Mouse (Mus musculus): ENCODE measurements at regions not wholly inside any gene's neighbourhood (a gene's known extent, or its start where the extent isn't known, plus 50 kb on each side); places are given as distances from the start of the nearest gene placed in this dataset.

- H3K36me3 ChIP-seq = no peaks in the 10 kb centered on the region
- no peaks in the 10 kb centered on the region for H3K4me1 ChIP-seq
- H3K4me2 ChIP-seq = no peak overlapping the region
- no peak overlapping the region for H3K27ac ChIP-seq (replicated peaks)
- no peak overlapping the region for H3K4me3 ChIP-seq
- no peak overlapping the region for H3K9ac ChIP-seq
- ATAC-seq (ENCODE audit: extremely low read depth, insufficient number of reproducible peaks, low FRiP score, low TSS enrichment) = no peak
- no peaks in the 10 kb centered on the region for H3K27me3 ChIP-seq (replicated peaks)
- 83% methylated on average over 6 of the region's 6 CpGs for WGBS
- H3K9me3 ChIP-seq = peaks cover 2% of the 10 kb centered on the region; the same call in 1 of the 2 replicates
Measured at GRCm38 (mm10) chrX:60833456-60833855, 59.8 kb downstream of the Sox3 start.

GRCm38 (mm10) chrX:60831330-60832027, 61.8 kb downstream of the Sox3 start:
- ATAC-seq (ENCODE audit: extremely low read depth, insufficient number of reproducible peaks, low FRiP score, low TSS enrichment) = no peak
- Histone ChIP-seq H3K27ac (replicated peaks) (no peak overlapping the region), H3K4me2 (no peak overlapping the region), H3K4me3 (no peak overlapping the region), H3K9me3 (peaks cover 2% of the 10 kb centered on the region; the same call in 1 of the 2 replicates), H3K27me3 (replicated peaks) (no peaks in the 10 kb centered on the region; the same call in 1 of the 2 replicates), H3K36me3 (no peaks in the 10 kb centered on the region), H3K9ac (no peak overlapping the region), H3K4me1 (no peaks in the 10 kb centered on the region)
- 30% methylated on average over 21 of the region's 22 CpGs for WGBS

GRCm38 (mm10) chrX:60825181-60826080, 67.8 kb downstream of the Sox3 start:
- no peak overlapping the region for H3K27ac ChIP-seq (replicated peaks)
- ATAC-seq (ENCODE audit: extremely low read depth, insufficient number of reproducible peaks, low FRiP score, low TSS enrichment) = no peak
- WGBS = 54% methylated on average over 9 of the region's 9 CpGs

GRCm38 (mm10) chrX:60798567-60798966, 94.7 kb downstream of the Sox3 start:
- H3K4me1 ChIP-seq = 0 out of 2 replicates have a peak, but pooled peaks cover 5% of the 10 kb centered on the region
- no peaks in the 10 kb centered on the region for H3K27me3 ChIP-seq (replicated peaks)
- no peak overlapping the region for H3K9ac ChIP-seq
- ATAC-seq (ENCODE audit: extremely low read depth, insufficient number of reproducible peaks, low FRiP score, low TSS enrichment) = no peak
- no peaks in the 10 kb centered on the region for H3K36me3 ChIP-seq
- 73% methylated on average over 5 of the region's 5 CpGs for WGBS
- H3K27ac ChIP-seq (replicated peaks) = no peak overlapping the region
- no peak overlapping the region for H3K4me2 ChIP-seq
- no peaks in the 10 kb centered on the region for H3K9me3 ChIP-seq
- no peak overlapping the region for H3K4me3 ChIP-seq

More at GRCm38 (mm10) chrX:60825181-60826080, 67.8 kb downstream of the Sox3 start:
- Histone ChIP-seq H3K27me3 (replicated peaks) (no peaks in the 10 kb centered on the region; the same call in 1 of the 2 replicates), H3K36me3 (no peaks in the 10 kb centered on the region), H3K4me1 (0 out of 2 replicates have a peak, but pooled peaks cover 5% of the 10 kb centered on the region), H3K4me3 (no peak overlapping the region), H3K9me3 (no peaks in the 10 kb centered on the region), H3K9ac (no peak overlapping the region), H3K4me2 (no peak overlapping the region)

GRCm38 (mm10) chrX:60780766-60781165, 112.5 kb downstream of the Sox3 start:
- no peak for ATAC-seq (ENCODE audit: extremely low read depth, insufficient number of reproducible peaks, low FRiP score, low TSS enrichment)
- Histone ChIP-seq H3K27ac (replicated peaks) (no peak overlapping the region), H3K4me3 (no peak overlapping the region), H3K4me2 (peak overlapping the region; percentile 16; the same call in 1 of the 2 replicates), H3K27me3 (replicated peaks) (no peaks in the 10 kb centered on the region), H3K36me3 (no peaks in the 10 kb centered on the region), H3K9ac (no peak overlapping the region), H3K9me3 (no peaks in the 10 kb centered on the region), H3K4me1 (peaks cover 4% of the 10 kb centered on the region; the same call in 1 of the 2 replicates)
- WGBS = 14% methylated on average over 5 of the region's 5 CpGs

- no peaks in the 10 kb centered on the region for H3K27me3 ChIP-seq (replicated peaks)
- ATAC-seq (ENCODE audit: extremely low read depth, insufficient number of reproducible peaks, low FRiP score, low TSS enrichment) = no peak
- no peak overlapping the region for H3K27ac ChIP-seq (replicated peaks)
- no peaks in the 10 kb centered on the region for H3K36me3 ChIP-seq
- H3K4me3 ChIP-seq = no peak overlapping the region
- H3K4me1 ChIP-seq = peaks cover 4% of the 10 kb centered on the region; the same call in 1 of the 2 replicates
- H3K9ac ChIP-seq = no peak overlapping the region
- no peak overlapping the region for H3K4me2 ChIP-seq
- 30% methylated on average over 2 of the region's 2 CpGs for WGBS
- H3K9me3 ChIP-seq = no peaks in the 10 kb centered on the region
Measured at GRCm38 (mm10) chrX:60780161-60780560, 113.1 kb downstream of the Sox3 start.

- no peak overlapping the region for H3K4me3 ChIP-seq
- ATAC-seq (ENCODE audit: extremely low read depth, insufficient number of reproducible peaks, low FRiP score, low TSS enrichment) = no peak
- H3K36me3 ChIP-seq = no peaks in the 10 kb centered on the region
- H3K27ac ChIP-seq (replicated peaks) = no peak overlapping the region
- 36% methylated on average over 5 of the region's 5 CpGs for WGBS
- H3K9me3 ChIP-seq = no peaks in the 10 kb centered on the region
- 0 out of 2 replicates have a peak overlapping the region, but pooled peaks have one; percentile 9 for H3K4me2 ChIP-seq
- 0 out of 2 replicates have a peak, but pooled peaks cover 7% of the 10 kb centered on the region for H3K4me1 ChIP-seq
- H3K27me3 ChIP-seq (replicated peaks) = no peaks in the 10 kb centered on the region
- H3K9ac ChIP-seq = no peak overlapping the region
Measured at GRCm38 (mm10) chrX:60773645-60774044, 119.6 kb downstream of the Sox3 start.

- Histone ChIP-seq H3K27me3 (replicated peaks) (no peaks in the 10 kb centered on the region), H3K9ac (no peak overlapping the region), H3K4me1 (0 out of 2 replicates have a peak, but pooled peaks cover 7% of the 10 kb centered on the region), H3K4me2 (no peak overlapping the region), H3K36me3 (no peaks in the 10 kb centered on the region), H3K9me3 (no peaks in the 10 kb centered on the region), H3K27ac (replicated peaks) (no peak overlapping the region), H3K4me3 (no peak overlapping the region)
- ATAC-seq (ENCODE audit: extremely low read depth, insufficient number of reproducible peaks, low FRiP score, low TSS enrichment) = no peak
- WGBS = 52% methylated on average over 1 of the region's 1 CpGs
Measured at GRCm38 (mm10) chrX:60772439-60772838, 120.8 kb downstream of the Sox3 start.

GRCm38 (mm10) chrX:60750456-60750855, 142.8 kb downstream of the Sox3 start:
- H3K4me2 ChIP-seq = no peak overlapping the region
- no peaks in the 10 kb centered on the region for H3K36me3 ChIP-seq
- no peak overlapping the region for H3K4me3 ChIP-seq
- H3K9ac ChIP-seq = no peak overlapping the region
- H3K4me1 ChIP-seq = no peaks in the 10 kb centered on the region
- 45% methylated on average over 5 of the region's 5 CpGs for WGBS
- H3K27ac ChIP-seq (replicated peaks) = no peak overlapping the region
- no peak for ATAC-seq (ENCODE audit: extremely low read depth, insufficient number of reproducible peaks, low FRiP score, low TSS enrichment)
- H3K9me3 ChIP-seq = no peaks in the 10 kb centered on the region
- H3K27me3 ChIP-seq (replicated peaks) = no peaks in the 10 kb centered on the region

- H3K27ac ChIP-seq (replicated peaks) = no peak overlapping the region
- WGBS = 58% methylated on average over 3 of the region's 3 CpGs
- H3K4me1 ChIP-seq = no peaks in the 10 kb centered on the region
- no peak overlapping the region for H3K9ac ChIP-seq
- H3K4me3 ChIP-seq = no peak overlapping the region
- no peaks in the 10 kb centered on the region for H3K27me3 ChIP-seq (replicated peaks)
- H3K9me3 ChIP-seq = no peaks in the 10 kb centered on the region
- H3K36me3 ChIP-seq = no peaks in the 10 kb centered on the region
- no peak overlapping the region for H3K4me2 ChIP-seq
- no peak for ATAC-seq (ENCODE audit: extremely low read depth, insufficient number of reproducible peaks, low FRiP score, low TSS enrichment)
Measured at GRCm38 (mm10) chrX:60743971-60744370, 149.3 kb downstream of the Sox3 start.

- no peak overlapping the region for H3K4me3 ChIP-seq
- no peak overlapping the region for H3K27ac ChIP-seq (replicated peaks)
- no peak overlapping the region for H3K4me2 ChIP-seq
- no peaks in the 10 kb centered on the region for H3K27me3 ChIP-seq (replicated peaks)
- ATAC-seq (ENCODE audit: extremely low read depth, insufficient number of reproducible peaks, low FRiP score, low TSS enrichment) = no peak
- 56% methylated on average over 3 of the region's 3 CpGs for WGBS
- H3K9ac ChIP-seq = no peak overlapping the region
- no peaks in the 10 kb centered on the region for H3K9me3 ChIP-seq
- H3K4me1 ChIP-seq = no peaks in the 10 kb centered on the region
- no peaks in the 10 kb centered on the region for H3K36me3 ChIP-seq
Measured at GRCm38 (mm10) chrX:60743020-60743707, 150.1 kb downstream of the Sox3 start.
